Mouse (Mus musculus): ENCODE results near the gene Rps11.

The Rps11 gene

DNA sequence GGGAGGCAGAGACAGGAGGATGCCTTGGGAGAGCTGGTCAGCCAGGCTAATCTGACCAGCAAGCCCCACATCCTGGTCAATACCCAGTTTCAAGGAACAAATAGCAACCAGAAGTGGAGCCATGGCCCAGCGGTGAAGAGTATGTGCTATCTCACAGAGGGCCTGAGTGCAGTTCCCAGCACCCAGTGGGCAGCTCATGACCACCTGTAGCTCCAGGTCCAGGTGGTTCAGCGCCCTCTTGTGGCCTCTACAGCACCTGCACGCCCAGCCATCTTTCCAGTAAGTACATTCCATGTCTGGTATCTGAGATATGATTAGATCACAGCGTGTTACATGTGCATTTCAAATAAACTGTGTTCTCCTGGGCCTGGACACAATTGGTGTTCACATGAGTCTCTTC is 38.2 kb downstream of the Rps11 start:
- DNase-seq (ENCODE audit: low spot score in 2 of 2) = no peak

DNA sequence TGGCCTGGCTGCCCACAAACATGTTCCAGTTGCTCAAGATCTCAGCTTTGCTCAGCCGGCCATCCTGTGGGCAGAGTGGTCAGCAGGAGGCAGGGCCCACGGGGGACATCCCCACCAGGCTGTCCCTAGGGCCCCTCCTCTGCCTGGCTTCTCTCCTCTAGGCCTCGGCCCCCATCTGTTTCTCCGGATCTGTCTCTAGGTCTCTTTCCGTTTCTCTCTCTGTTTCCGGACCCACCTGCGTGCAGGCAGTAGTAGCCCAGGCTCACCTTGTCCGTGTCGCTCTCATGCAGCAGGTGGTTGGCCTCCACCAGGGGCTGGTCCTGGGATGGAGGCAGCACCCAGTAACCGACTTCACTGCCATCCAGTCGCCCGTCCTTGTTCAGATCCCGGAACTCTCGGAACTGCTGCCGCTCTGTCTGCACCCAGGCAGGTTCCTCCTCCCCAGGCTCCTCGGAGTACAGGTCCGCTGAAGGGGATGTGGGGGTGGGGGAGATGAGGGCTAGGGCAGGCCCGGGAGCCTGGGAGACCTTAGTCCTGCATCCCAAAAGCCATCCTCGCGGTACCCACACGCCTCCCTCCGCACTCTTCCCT is 40.8 kb downstream of the Rps11 start:
- DNase-seq (ENCODE audit: low spot score in 2 of 2) = no peak

DNA sequence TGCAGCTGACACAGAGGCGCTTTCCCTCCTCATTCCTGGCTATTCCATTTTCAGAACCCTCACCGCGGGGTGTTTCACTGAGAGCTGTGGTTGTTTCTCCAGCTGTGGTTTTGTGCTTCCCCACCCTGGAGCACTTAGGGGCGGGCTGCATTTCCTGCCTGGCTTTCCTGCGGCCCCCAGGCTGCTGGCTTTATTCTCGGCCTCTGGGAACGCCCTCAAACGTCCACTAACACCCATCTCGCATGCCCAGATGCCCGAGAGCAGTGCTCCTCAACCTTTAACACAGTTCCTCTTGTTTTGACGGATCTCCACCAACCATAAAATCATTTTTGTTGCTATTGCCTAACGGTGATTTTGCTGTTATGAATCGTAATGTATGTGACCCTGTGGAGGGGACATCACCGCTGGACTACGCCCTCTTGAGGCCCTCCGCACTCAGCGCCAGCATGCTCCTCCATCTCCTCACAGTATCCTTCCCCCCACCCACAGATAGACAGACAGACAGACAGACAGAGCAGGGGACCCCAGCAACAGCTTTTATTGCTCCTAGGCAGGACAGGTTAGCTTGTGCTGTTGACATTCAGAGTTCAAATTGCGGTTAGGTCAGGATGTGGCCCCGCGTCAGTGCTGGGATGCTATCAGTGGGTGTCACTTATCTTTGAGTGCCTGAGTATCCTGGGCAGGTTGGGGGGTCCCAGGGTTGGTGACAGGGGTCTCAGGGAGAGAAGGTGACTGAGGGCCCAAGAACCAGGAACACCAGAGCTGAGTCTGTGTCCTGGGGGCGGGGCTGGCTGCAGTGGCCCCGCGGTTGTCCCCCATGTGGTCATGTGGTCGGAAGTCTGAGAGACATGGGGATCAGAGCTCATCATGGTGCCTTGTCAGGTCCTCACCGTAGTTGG is 41.6 kb downstream of the Rps11 start:
- peak in 1 of 2 experiments; percentile 56 for DNase-seq (ENCODE audit: low spot score in 2 of 2)

DNA sequence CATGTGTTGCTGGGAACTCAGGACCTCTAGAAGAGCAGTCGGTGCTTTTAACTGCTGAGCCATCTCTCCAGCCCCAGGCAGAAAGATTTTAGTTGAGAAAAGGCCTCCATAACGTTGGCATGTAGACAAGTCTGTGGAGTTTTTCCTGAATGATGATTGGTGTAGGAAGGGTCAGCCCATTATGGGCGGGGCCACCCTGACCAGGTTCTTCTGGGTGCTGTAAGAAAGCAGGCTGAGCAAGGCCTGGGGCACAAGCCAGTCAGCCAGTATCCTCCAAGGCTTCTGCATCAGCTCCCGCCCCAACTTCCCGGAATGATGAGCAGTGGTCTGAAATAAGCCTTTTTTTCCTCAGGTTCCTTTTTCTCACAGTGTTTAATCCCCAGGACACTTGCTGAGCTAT is 43.2 kb downstream of the Rps11 start:
- DNase-seq (ENCODE audit: low spot score in 2 of 2) = no peak

DNA sequence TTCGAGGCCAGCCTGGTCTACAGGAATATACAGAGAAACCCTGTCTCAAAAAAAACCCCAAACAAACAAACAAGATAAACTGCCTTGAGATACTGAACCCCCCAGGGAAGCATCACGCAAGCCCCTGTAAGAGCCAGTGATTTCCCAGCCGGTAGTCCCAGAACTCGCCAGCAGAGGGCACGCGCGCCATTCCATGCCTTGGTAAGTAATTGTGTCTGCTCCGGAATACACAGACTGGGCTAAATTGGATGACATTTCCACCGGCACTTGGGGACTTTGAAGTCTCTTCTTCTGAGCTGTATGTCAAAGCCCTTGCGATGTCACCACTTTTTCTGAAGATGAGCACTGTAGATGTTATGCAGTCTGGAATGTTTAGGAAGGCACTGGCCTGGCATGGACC is 44.4 kb downstream of the Rps11 start:
- peak; percentile 81 to 90 for DNase-seq (ENCODE audit: low spot score in 2 of 2)

DNA sequence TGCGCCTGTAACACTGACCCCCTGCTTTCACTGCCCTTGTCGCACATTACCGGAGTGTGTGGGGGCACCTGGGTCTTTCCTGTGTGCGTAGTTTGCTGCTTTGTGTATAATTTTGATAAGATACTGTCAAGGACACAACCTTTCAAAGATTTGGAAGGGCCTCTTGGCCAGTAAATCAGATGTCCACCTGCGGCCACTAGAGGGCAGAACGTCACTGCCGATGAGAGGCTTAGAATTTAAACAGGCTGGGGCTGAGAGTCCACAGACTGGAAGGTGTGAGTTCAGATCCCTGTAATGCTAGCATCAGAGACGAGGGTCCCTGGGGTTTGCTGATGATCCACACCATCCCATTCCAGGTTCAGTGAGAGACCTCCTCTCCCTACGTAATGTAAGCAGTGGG is 45.7 kb downstream of the Rps11 start:
- DNase-seq (ENCODE audit: low spot score in 2 of 2) = peak; percentile 59 to 73

DNA sequence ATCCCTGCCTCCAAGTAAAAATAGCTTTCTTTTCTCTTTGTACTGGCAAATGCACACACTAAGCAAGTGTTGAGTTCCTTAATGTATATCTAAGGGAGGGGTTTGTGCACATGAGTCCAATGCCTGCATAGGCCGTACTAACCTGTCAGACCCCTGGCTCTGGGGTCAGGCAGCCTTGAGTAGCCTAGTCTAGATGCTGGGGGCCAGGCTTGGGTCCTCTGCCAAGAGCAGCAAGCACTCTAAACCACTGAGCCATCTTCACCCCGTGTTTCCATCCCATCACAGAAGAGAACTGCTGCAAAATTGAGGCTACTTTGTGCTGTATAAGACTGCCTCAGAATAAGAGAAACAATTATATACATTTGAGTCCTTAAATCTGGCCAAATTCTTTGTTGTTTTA is 46.4 kb downstream of the Rps11 start:
- no peak for DNase-seq (ENCODE audit: low spot score in 2 of 2)

DNA sequence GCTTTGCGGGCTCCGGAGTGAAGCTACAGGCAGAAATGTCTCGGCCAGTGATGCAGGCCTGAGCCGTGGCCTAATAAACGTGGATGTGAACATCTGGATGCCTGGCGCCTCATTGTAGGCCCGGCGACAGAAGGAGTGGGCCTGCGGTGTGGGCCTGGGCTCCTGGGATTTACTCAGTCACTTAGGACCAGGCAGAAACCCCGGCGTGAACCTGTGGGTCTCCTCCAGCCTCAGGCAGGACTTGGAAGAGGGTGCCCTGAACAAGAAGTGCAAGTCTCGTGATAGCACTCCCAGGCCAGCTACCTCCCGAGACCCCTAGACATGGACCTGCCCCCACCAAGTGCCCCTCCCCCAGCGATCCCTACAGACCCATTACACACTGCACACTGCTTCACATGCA is 46.9 kb downstream of the Rps11 start:
- no peak for DNase-seq (ENCODE audit: low spot score in 2 of 2)

DNA sequence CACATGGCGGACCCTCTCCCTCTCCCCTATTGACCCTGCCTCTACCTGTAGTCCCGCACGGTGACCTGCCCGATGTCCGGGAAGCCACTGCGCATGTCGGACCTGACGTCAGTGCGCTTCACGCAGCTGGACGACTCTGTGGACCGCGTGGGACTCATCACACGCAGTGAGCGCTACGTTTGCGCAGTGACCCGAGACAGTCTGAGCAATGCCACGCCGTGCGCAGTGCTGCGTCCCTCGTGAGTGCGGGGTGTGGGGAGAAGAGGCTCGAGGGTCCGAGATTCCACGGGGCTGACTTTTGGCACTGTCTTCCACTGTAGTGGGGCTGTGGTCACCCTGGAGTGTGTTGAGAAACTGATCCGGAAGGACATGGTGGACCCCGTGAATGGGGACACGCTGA is 47.7 kb downstream of the Rps11 start:
- DNase-seq (ENCODE audit: low spot score in 2 of 2) = no peak

DNA sequence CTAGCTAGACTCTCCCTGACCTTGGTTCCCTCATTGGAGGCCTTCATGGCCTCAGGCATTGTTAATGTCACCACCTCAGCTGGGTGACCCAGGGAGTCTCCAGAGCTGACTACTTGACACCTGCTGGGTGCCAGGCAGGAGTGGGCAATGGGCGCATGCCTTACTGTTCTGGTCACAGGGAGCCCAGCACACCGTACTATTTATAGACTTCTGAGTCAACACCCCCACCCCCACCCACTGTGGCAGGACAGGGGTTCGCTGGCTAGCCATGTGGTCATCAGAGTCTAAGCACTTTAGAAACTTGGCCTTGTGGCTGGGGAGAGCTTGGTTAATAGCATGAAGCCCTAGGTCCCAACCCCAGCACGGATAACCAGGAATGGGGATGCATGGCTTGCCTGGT is 48.8 kb downstream of the Rps11 start:
- no peak for DNase-seq (ENCODE audit: low spot score in 2 of 2)

DNA sequence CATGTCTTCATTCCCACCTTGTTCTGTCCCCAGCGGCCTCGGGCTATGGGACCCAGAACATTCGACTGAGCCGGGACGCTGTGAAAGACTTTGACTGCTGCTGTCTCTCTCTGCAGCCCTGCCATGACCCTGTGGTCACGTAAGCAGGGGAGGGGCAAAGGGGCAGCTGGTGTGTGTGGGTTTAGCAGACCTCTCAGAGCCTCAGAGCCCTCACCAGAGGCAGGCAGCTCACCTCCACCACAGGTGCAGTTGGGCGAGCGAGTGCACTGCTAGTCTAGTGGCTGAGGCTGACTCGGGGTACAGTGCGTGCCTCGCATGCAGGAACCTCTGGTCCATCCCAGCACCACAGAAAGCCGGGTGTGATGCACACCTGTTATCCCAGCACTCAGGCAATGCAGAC is 50.3 kb downstream of the Rps11 start:
- no peak for DNase-seq (ENCODE audit: low spot score in 2 of 2)

DNA sequence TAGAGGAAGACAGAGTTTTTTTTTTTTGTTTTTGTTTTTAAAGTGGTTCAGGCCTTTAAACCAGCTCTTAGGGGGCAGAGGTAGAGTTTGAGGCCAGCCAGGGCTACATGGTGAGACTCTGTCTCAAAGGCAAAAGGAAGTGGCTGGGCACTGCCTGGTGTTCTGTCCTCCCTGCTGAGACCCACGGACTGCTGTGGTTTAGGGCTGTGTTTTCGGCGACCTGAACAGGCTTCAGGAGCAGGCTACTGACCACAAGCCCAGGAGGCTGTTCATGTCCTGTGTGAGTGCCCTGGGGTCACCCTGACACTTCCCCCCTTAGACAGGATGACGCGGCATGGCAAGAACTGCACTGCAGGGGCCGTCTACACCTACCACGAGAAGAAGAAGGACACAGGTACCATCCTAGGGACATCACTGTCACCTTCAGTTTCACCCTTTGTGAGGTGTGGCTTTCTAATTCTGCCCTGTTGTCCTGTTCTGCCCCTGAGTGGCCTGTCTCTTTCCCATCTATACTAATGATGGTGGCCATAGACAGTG is 51.0 kb downstream of the Rps11 start:
- DNase-seq (ENCODE audit: low spot score in 2 of 2) = no peak

Data from urinary bladder, postnatal 36 days (tissue).